Mouse (Mus musculus) T-cell, adult 66 days (primary cell): ENCODE measurements around the gene Aurka. TPM values are rescaled to one million over a fixed set of nuclear protein-coding genes. Genes with fewer than 3 reads are reported as not detected.

Experiments used
- total RNA-seq, 2 experiments: library from RNA; stranded (reverse); gene quantifications; 3 replicates in 1 of 2; 4 replicates in 1 of 2; pipeline ENCODE4 v1.2.4; 2023

Gene Aurka
- 10 to 100 TPM; 12.2 to 12.9 TPM for total RNA-seq

GRCm38 (mm10) chr2:172370411-172371223, at the start of gene Aurka, which contains the start of gene Cstf1:
Gene Aurka, minus strand, starts transcription at chr2:172370535.
Gene Cstf1, plus strand, starts transcription at chr2:172370681.

GRCm38 (mm10) chr2:172393391-172394051, 23.2 kb upstream of the Aurka start, which contains the start of gene Cass4:
Gene Cass4, plus strand, starts transcription at chr2:172393794.

GRCm38 (mm10) chr2:172345258-172345738, 25.0 kb downstream of the Aurka start, which contains the start of gene Fam210b:
Gene Fam210b, plus strand, starts transcription at chr2:172345565.

Other genes starting within 250 kb of the Aurka start
- not detected for gene Mc3r, start 122.0 kb downstream of the Aurka start, total RNA-seq
- gene Fam210b, start 25.0 kb downstream of the Aurka start, total RNA-seq: 10 to 100 TPM; 11.6 to 13.0 TPM
- gene Cstf1, start 146 bp upstream of the Aurka start, total RNA-seq: 10 to 100 TPM; 38.6 to 39.4 TPM
- 1 to 10 TPM in 1 of 2 experiments, under 1 TPM in 1; 0.83 to 1.2 TPM for gene Cass4, start 23.3 kb upstream of the Aurka start, total RNA-seq
- gene Rtf2, start 70.0 kb upstream of the Aurka start, total RNA-seq: 10 to 100 TPM; 74.2 to 76.4 TPM
- gene Gcnt7, start 88.1 kb upstream of the Aurka start, total RNA-seq: not detected
- gene Fam209, start 102.0 kb upstream of the Aurka start, total RNA-seq: 1 to 10 TPM; 7.7 to 8.6 TPM
- gene Tfap2c, start 179.1 kb upstream of the Aurka start, total RNA-seq: not detected